Mouse (Mus musculus) liver, postnatal 0 days (tissue): ENCODE measurements around the gene Tmco1. TPM values are rescaled to one million over a fixed set of nuclear protein-coding genes. Genes with fewer than 3 reads are reported as not detected.

Experiments
- ATAC-seq: fragments of 200-750 bp; cut with Nextera tagmentation; 2 replicates; pipeline ENCODE4 v1.8.0; 2017; ENCODE audit warnings: mild to moderate bottlenecking, moderate library complexity
- DNase-seq: peaks from one replicate; pipeline ENCODE4 v3.0.0-alpha.2; 2016
- H3K27ac ChIP-seq: fragments of 300-500 bp; sonication (generic); 2 replicates; pipeline ENCODE4 v1.5.1; 2014; ENCODE audit warnings: antibody characterized with exemption, moderate library complexity, mild to moderate bottlenecking, low read depth
- H3K27me3 ChIP-seq: fragments of 300-500 bp; sonication (generic); 2 replicates; pipeline ENCODE4 v1.6.1; 2014; ENCODE audit warnings: low read length, control low read depth, mixed read lengths; ENCODE audit not compliant: insufficient read depth
- H3K36me3 ChIP-seq: fragments of 300-500 bp; sonication (generic); replicated peaks from 2 replicates; pipeline ENCODE4 v1.6.1; 2014; ENCODE audit warnings: mild to moderate bottlenecking, control low read depth, low read length, moderate library complexity, mixed read lengths; ENCODE audit not compliant: insufficient read depth
- H3K4me1 ChIP-seq: fragments of 300-500 bp; sonication (generic); 2 replicates; pipeline ENCODE4 v1.6.1; 2014; ENCODE audit warnings: antibody characterized with exemption, mild to moderate bottlenecking, control low read depth; ENCODE audit not compliant: insufficient read depth
- H3K4me2 ChIP-seq: fragments of 300-500 bp; sonication (generic); 2 replicates; pipeline ENCODE4 v1.6.1; 2014; ENCODE audit warnings: low read depth, mild to moderate bottlenecking, low read length, moderate library complexity, mixed read lengths
- H3K4me3 ChIP-seq: fragments of 300-500 bp; sonication (generic); 2 replicates; pipeline ENCODE4 v1.5.1; 2014; ENCODE audit warnings: low read depth, low read length
- H3K9ac ChIP-seq: fragments of 300-500 bp; sonication (generic); replicated peaks from 2 replicates; pipeline ENCODE4 v1.6.1; 2014; ENCODE audit warnings: mild to moderate bottlenecking, moderate library complexity
- H3K9me3 ChIP-seq: fragments of 300-500 bp; sonication (generic); 2 replicates; pipeline ENCODE4 v1.6.1; 2016; ENCODE audit warnings: mild to moderate bottlenecking, control low read depth, low read length, mixed read lengths
- CTCF ChIP-seq: sonication (generic); IDR thresholded peaks from 2 replicates; pipeline ENCODE4 v1.5.1; 2016; ENCODE audit warnings: antibody characterized with exemption, low read depth
- EP300 ChIP-seq: IDR thresholded peaks from 2 replicates; pipeline ENCODE4 v1.6.1; 2016; ENCODE audit warnings: antibody characterized with exemption, low read depth, mild to moderate bottlenecking
- WGBS: fragments of 180-500 bp; shearing (Covaris S2); extraction: QIAGEN DNeasy Blood & Tissue Kit; methylation state at CpG from one replicate; pipeline ENCODE4 v1.1.7; 2014; ENCODE audit not compliant: insufficient replicate concordance; 5-methylcytosine and 5-hydroxymethylcytosine counted together
- polyA plus RNA-seq: library from polyadenylated mRNA; unstranded; fragments of >200 nt; fragmentation: Nextera tagmentation; extraction: Ambion mirVana; gene quantifications from 2 replicates; pipeline ENCODE4 v1.2.1, GENCODE M21; 2015

Tmco1 gene
- polyA plus RNA-seq, 1 experiment from 2014 or later: 54.6 TPM

- H3K4me2 ChIP-seq: no peak overlapping the region
- TF ChIP-seq CTCF (peak; percentile 36), EP300 (no peak)
- H3K9me3 ChIP-seq: no peaks in the 10 kb centered on the region
- H3K4me1 ChIP-seq: peaks cover 5% of the 10 kb centered on the region
- H3K36me3 ChIP-seq: peaks cover 24% of the 10 kb centered on the region
- ATAC-seq (no peak), DNase-seq (no peak)
- no peak overlapping the region for H3K9ac ChIP-seq
- no peak overlapping the region for H3K4me3 ChIP-seq
- 78% methylated on average over 4 of the region's 4 CpGs for WGBS
- H3K27me3 ChIP-seq: no peaks in the 10 kb centered on the region
- no peak overlapping the region for H3K27ac ChIP-seq
Measured at GRCm38 (mm10) chr1:167313220-167313619, 5.0 kb downstream of the Tmco1 start.

GRCm38 (mm10) chr1:167321691-167322090 lies 13.5 kb downstream of the Tmco1 start:
- ATAC-seq (no peak), DNase-seq (no peak)
- WGBS: 82% methylated on average over 6 of the region's 6 CpGs
- H3K27ac ChIP-seq: no peak overlapping the region
- no peak overlapping the region for H3K4me3 ChIP-seq
- H3K9ac ChIP-seq: no peak overlapping the region
- no peaks in the 10 kb centered on the region for H3K27me3 ChIP-seq
- TF ChIP-seq CTCF (no peak), EP300 (no peak)
- no peaks in the 10 kb centered on the region for H3K9me3 ChIP-seq
- no peaks in the 10 kb centered on the region for H3K4me1 ChIP-seq
- H3K36me3 ChIP-seq: peaks cover 41% of the 10 kb centered on the region
- no peak overlapping the region for H3K4me2 ChIP-seq

GRCm38 (mm10) chr1:167328776-167329175 lies 20.6 kb downstream of the Tmco1 start:
- H3K9me3 ChIP-seq: no peaks in the 10 kb centered on the region
- DNase-seq (no peak), ATAC-seq (no peak)
- peaks cover 40% of the 10 kb centered on the region for H3K36me3 ChIP-seq
- H3K4me3 ChIP-seq: no peak overlapping the region
- H3K4me2 ChIP-seq: no peak overlapping the region
- H3K27ac ChIP-seq: no peak overlapping the region
- 84% methylated on average over 6 of the region's 6 CpGs for WGBS
- no peaks in the 10 kb centered on the region for H3K4me1 ChIP-seq
- TF ChIP-seq CTCF (no peak), EP300 (no peak)
- H3K27me3 ChIP-seq: no peaks in the 10 kb centered on the region
- no peak overlapping the region for H3K9ac ChIP-seq

DNA sequence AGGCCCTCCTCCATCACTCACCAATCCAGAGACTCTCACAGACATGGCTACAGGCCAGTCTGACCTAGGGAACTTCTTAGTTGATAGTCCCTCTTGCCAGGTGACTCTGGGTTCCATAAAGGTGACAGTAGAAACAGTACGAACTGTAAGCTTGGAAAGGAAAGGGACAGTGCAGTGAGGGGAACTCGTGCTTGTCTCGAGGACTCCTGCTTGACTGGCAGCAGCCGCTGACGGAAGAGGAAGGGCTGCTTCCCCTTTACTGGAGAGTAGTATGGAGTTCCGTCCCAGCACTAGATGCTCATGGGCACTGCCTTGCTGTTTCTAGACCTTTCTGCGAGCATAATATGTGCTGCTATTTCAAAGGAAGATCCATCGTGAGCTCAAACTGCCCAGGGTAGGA lies 22.9 kb downstream of the Tmco1 start:
- TF ChIP-seq EP300 (no peak), CTCF (no peak)
- H3K27ac ChIP-seq: 0 out of 2 replicates have a peak overlapping the region, but pooled peaks have one; percentile 8
- no peak overlapping the region for H3K4me2 ChIP-seq
- no peaks in the 10 kb centered on the region for H3K4me1 ChIP-seq
- no peak for ATAC-seq
- H3K36me3 ChIP-seq: peaks cover 34% of the 10 kb centered on the region
- no peaks in the 10 kb centered on the region for H3K9me3 ChIP-seq
- no peak for DNase-seq
- no peaks in the 10 kb centered on the region for H3K27me3 ChIP-seq
- no peak overlapping the region for H3K9ac ChIP-seq
- no peak overlapping the region for H3K4me3 ChIP-seq
- 61% methylated on average over 8 of the region's 8 CpGs for WGBS

- ATAC-seq (no peak), DNase-seq (no peak)
- Histone ChIP-seq H3K9me3 (no peaks in the 10 kb centered on the region), H3K27ac (no peak overlapping the region), H3K9ac (no peak overlapping the region), H3K36me3 (peaks cover 11% of the 10 kb centered on the region; the same call in 1 of the 2 replicates), H3K27me3 (no peaks in the 10 kb centered on the region), H3K4me1 (peaks cover 14% of the 10 kb centered on the region), H3K4me3 (no peak overlapping the region), H3K4me2 (no peak overlapping the region)
- 70% methylated on average over 3 of the region's 3 CpGs for WGBS
- TF ChIP-seq EP300 (no peak), CTCF (no peak)
Measured at GRCm38 (mm10) chr1:167336398-167336797, 28.2 kb downstream of the Tmco1 start.

DNA sequence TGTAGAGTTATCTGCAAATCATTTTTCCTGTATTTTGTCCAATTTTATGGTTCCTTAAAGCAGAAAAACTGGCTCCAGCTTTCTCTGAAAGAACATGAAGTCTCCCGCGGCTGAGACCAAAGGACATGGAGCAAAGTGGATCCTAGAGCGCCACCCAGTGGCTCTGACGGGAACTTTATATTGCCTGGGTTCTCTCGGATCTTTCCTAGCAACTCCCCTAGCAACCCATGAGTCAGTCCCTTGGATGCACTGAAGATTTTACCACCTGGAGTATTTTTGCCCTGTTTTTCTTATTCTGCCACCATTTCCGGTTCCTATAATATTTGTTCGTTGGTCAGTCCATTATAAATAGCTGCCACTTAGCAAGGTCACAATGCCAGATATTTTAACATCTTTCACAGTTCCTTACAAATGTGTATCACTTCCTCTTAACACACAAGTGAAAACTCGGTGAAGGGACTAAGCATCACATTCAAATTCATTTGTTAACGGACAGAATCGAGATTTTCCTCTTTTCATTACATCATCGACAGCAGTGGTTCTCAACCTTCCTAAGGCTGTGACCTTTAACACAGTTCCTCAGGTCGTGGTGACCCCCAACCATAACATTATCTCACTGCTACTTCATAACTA lies 29.4 kb downstream of the Tmco1 start:
- DNase-seq (peak; percentile 89), ATAC-seq (peak; percentile 66)
- 14% methylated on average over 12 of the region's 12 CpGs for WGBS
- Histone ChIP-seq H3K36me3 (peaks cover 6% of the 10 kb centered on the region; the same call in 1 of the 2 replicates), H3K4me1 (peaks cover 14% of the 10 kb centered on the region), H3K4me3 (no peak overlapping the region), H3K9ac (no peak overlapping the region), H3K27ac (no peak overlapping the region), H3K9me3 (no peaks in the 10 kb centered on the region), H3K4me2 (no peak overlapping the region), H3K27me3 (no peaks in the 10 kb centered on the region)
- no peak; the same call in 1 of the 2 replicates for TF ChIP-seq EP300
- TF ChIP-seq CTCF: peak; percentile 89

DNA sequence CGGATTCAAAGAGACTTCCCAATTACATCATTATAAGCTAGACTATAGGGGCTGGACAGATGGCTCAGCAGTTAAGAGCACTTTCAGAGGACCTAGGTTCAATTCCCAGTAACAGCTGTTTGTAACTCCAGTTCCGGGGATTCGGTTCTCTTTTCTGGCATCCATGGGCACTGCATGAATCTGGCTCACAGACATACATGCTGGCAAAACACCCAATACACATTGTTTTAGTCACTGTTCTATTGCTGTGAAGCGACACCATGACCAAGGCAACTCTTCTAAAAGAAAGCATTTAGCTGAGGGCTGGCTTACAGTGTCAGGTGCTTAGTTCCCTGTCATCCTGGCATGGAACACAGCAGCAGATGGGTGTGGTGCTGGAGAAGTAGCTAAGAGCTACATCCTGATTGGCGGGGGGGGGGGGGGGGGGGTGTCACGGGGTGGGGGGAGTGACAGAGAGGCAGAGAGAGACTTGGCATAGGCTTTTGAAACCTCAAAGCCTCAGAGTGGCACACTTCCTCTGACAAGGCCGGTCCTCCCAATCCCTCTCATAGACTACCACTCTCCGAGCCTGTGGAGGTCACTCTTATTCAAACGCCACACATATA lies 31.1 kb downstream of the Tmco1 start:
- no peaks in the 10 kb centered on the region for H3K9me3 ChIP-seq
- no peaks in the 10 kb centered on the region for H3K36me3 ChIP-seq
- no peak overlapping the region for H3K27ac ChIP-seq
- WGBS: 69% methylated on average over 7 of the region's 9 CpGs
- TF ChIP-seq EP300 (no peak), CTCF (no peak)
- no peak for ATAC-seq
- no peak for DNase-seq
- H3K9ac ChIP-seq: no peak overlapping the region
- H3K4me1 ChIP-seq: peaks cover 14% of the 10 kb centered on the region
- 0 out of 2 replicates have a peak overlapping the region, but pooled peaks have one; percentile 86 for H3K4me2 ChIP-seq
- H3K27me3 ChIP-seq: no peaks in the 10 kb centered on the region
- H3K4me3 ChIP-seq: no peak overlapping the region
